In the genomic region with DNA sequence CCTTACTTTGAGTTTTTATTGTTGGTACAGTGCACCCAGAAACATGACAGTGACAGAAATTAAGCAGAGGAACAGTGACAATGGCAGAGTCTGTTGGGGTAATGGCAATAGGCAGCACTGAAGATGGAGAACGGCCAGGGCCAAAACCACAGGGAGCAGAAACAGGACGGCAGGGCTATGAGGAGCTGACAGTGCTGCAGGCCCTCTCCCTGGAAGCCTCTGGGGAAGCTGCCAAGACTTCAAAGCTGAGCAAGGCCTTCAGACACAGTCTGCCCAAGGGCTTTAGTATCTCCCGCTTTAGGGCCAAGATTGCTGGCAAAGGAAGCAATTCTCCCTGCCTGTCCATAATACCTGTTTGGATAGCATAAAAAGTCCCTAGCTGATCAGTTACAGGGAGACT, we compare ENCODE assay signal across 11 mouse cellular contexts. TPM values are rescaled to one million over a fixed set of nuclear protein-coding genes. Genes with fewer than 3 reads are reported as not detected.
DNase-seq lines count a peak whose midpoint lies in the region; ATAC-seq and TF ChIP-seq lines count a peak whose summit lies in the region.
"Had no signal": no experiment of that assay in that cellular context is flagged by ENCODE, and none has a peak within 500 bp of the region (broad histone marks: within the 10 kb centered on the region; RNA-seq: fewer than 3 reads in every experiment).

No protein-coding gene starts in this region.

- H3K9ac ChIP-seq in limb, embryonic 15.5 days, result no peak overlapping the region
- H3K9ac ChIP-seq: liver, embryonic 12.5 days had no signal

- no peak overlapping the region for H3K4me3 ChIP-seq in gastrocnemius, adult 2 months
- H3K4me3 ChIP-seq in limb, embryonic 15.5 days, result no peak overlapping the region
- no peak overlapping the region for H3K4me3 ChIP-seq in limb, embryonic 10.5 days
- H3K4me3 ChIP-seq: liver, embryonic 12.5 days had no signal

- H3K4me2 ChIP-seq in limb, embryonic 15.5 days, result no peak overlapping the region
- H3K4me2 ChIP-seq: liver, embryonic 12.5 days; midbrain, embryonic 11.5 days had no signal

- H3K27ac ChIP-seq in gastrocnemius, adult 2 months, result peak overlapping the region; percentile 20; the same call in 1 of the 2 replicates
- 0 out of 2 replicates have a peak overlapping the region, but pooled peaks have one; percentile 29 for H3K27ac ChIP-seq in limb, embryonic 15.5 days
- H3K27ac ChIP-seq in limb, embryonic 10.5 days, result no peak overlapping the region
- H3K27ac ChIP-seq: liver, embryonic 12.5 days had no signal

- H3K9me3 ChIP-seq in limb, embryonic 15.5 days, result no peaks in the 10 kb centered on the region
- H3K9me3 ChIP-seq in limb, embryonic 10.5 days (replicated peaks), result no peaks in the 10 kb centered on the region
- H3K9me3 ChIP-seq: liver, embryonic 12.5 days had no signal

- no peaks in the 10 kb centered on the region for H3K4me1 ChIP-seq in limb, embryonic 15.5 days
- H3K4me1 ChIP-seq in limb, embryonic 10.5 days, result no peaks in the 10 kb centered on the region
- H3K4me1 ChIP-seq: liver, embryonic 12.5 days had no signal

- ATAC-seq in limb, embryonic 15.5 days (ENCODE audit: insufficient number of reproducible peaks, low FRiP score, low TSS enrichment, low read depth), result no peak
- ATAC-seq: liver, embryonic 12.5 days had no signal

- DNase-seq in gastrocnemius, adult 2 months, result peak; percentile 50
- no peak for DNase-seq in gastrocnemius, postnatal 36 days
- no peak for DNase-seq in limb, embryonic 10.5 days (ENCODE audit: low spot score)
- peak; percentile 43 for DNase-seq in adipocyte (ENCODE audit: low spot score)
- DNase-seq in cerebellum, adult 9-10 months, result peak; percentile 94
- DNase-seq in embryo, embryonic 11 days, result no peak
- no peak for DNase-seq in urinary bladder, postnatal 14 days (ENCODE audit: low spot score)
- DNase-seq: kidney, postnatal 25 days had no signal

- no peaks in the 10 kb centered on the region for H3K27me3 ChIP-seq in limb, embryonic 15.5 days
- H3K27me3 ChIP-seq in limb, embryonic 10.5 days (ENCODE audit: low read depth, poor library complexity, severe bottlenecking), result no peaks in the 10 kb centered on the region

- no peaks in the 10 kb centered on the region for H3K36me3 ChIP-seq in limb, embryonic 15.5 days
- H3K36me3 ChIP-seq in limb, embryonic 10.5 days, result no peaks in the 10 kb centered on the region
- H3K36me3 ChIP-seq: liver, embryonic 12.5 days had no signal

- 49% methylated on average over 3 of the region's 3 CpGs for WGBS in limb, embryonic 15.5 days
- WGBS in limb, embryonic 10.5 days, result 65% methylated on average over 3 of the region's 3 CpGs

- no peak for TF ChIP-seq CTCF in gastrocnemius, adult 2 months (IDR thresholded peaks at IDR 0.05)

- intact Hi-C loops in gastrocnemius, adult 2 months (cut with DNase I), result no loop called here
- intact Hi-C loops in gastrocnemius, postnatal 36 days (cut with DNase I), result no loop called here

RNA-seq across cellular contexts. Expression of gene Fam120a, which starts 33.9 kb away (rescaled TPM):
- 100 to 1,000 TPM; 111 to 119 TPM for total RNA-seq in gastrocnemius, adult 2 months (2021)
- 100 to 1,000 TPM in 1 of 2 experiments, 10 to 100 TPM in 1; 99.8 to 105 TPM for total RNA-seq in gastrocnemius, postnatal 36 days (2021)
- 23.9 and 24.6 TPM in 2 replicates for polyA plus RNA-seq in limb, embryonic 15.5 days (2015; fragmentation: Nextera tagmentation; extraction: Ambion mirVana)
- 15.3 and 16.7 TPM in 2 replicates for polyA plus RNA-seq in limb, embryonic 10.5 days (2016; fragmentation: Nextera tagmentation; extraction: Ambion mirVana)

Comparison
In these comparisons a context has a peak if more than half of its experiments do, and no peak if none do; other contexts are left out.
1. DNase-seq: peak in gastrocnemius, adult 2 months (single experiment), adipocyte (single experiment) and cerebellum, adult 9-10 months (single experiment); none in gastrocnemius, postnatal 36 days (0 of 2), limb, embryonic 10.5 days (single experiment), embryo, embryonic 11 days (single experiment) and urinary bladder, postnatal 14 days (single experiment).